Mouse (Mus musculus): Measurements from ENCODE around the gene Gm49325.

The Gm49325 gene

GRCm38 (mm10) chr10:77589749-77590148, 16.2 kb upstream of the Gm49325 start:
- no peak for DNase-seq

GRCm38 (mm10) chr10:77590812-77591211, 15.2 kb upstream of the Gm49325 start:
- DNase-seq, result peak; percentile 80

GRCm38 (mm10) chr10:77591546-77591945, 14.5 kb upstream of the Gm49325 start:
- DNase-seq, result no peak

- no peak for DNase-seq
Measured at GRCm38 (mm10) chr10:77596060-77596459, 9.9 kb upstream of the Gm49325 start.

GRCm38 (mm10) chr10:77603021-77603420, 3.0 kb upstream of the Gm49325 start:
- DNase-seq, result no peak

- no peak for DNase-seq
Measured at GRCm38 (mm10) chr10:77604111-77604510, 1.9 kb upstream of the Gm49325 start.

- DNase-seq, result no peak
Measured at GRCm38 (mm10) chr10:77604958-77605357, 1.0 kb upstream of the Gm49325 start.

GRCm38 (mm10) chr10:77605368-77605767, 629 bp upstream of the Gm49325 start:
- DNase-seq, result peak; percentile 47

- DNase-seq, result peak; percentile 42
Measured at GRCm38 (mm10) chr10:77606855-77607254, 858 bp downstream of the Gm49325 start.

GRCm38 (mm10) chr10:77607441-77607840, 1.4 kb downstream of the Gm49325 start:
- DNase-seq, result no peak

GRCm38 (mm10) chr10:77608589-77608988, 2.6 kb downstream of the Gm49325 start:
- no peak for DNase-seq

- no peak for DNase-seq
Measured at GRCm38 (mm10) chr10:77610221-77610961, 4.4 kb downstream of the Gm49325 start.

- no peak for DNase-seq
Measured at GRCm38 (mm10) chr10:77613409-77613808, 7.4 kb downstream of the Gm49325 start.

GRCm38 (mm10) chr10:77615647-77616046, 9.7 kb downstream of the Gm49325 start:
- DNase-seq, result no peak

GRCm38 (mm10) chr10:77616166-77616565, 10.2 kb downstream of the Gm49325 start:
- no peak for DNase-seq

- DNase-seq, result no peak
Measured at GRCm38 (mm10) chr10:77616926-77617325, 10.9 kb downstream of the Gm49325 start.

- no peak for DNase-seq
Measured at GRCm38 (mm10) chr10:77621546-77621945, 15.5 kb downstream of the Gm49325 start.

GRCm38 (mm10) chr10:77622055-77622988, 16.3 kb downstream of the Gm49325 start, which contains the start of gene Ube2g2:
Gene Ube2g2, plus strand, starts transcription at chr10:77622275.
- peak; percentile 96 for DNase-seq

- no peak for DNase-seq
Measured at GRCm38 (mm10) chr10:77623069-77623492, 17.1 kb downstream of the Gm49325 start.

GRCm38 (mm10) chr10:77623639-77624400, 17.8 kb downstream of the Gm49325 start:
- DNase-seq, result no peak

GRCm38 (mm10) chr10:77624570-77624995, 18.6 kb downstream of the Gm49325 start:
- DNase-seq, result no peak

- no peak for DNase-seq
Measured at GRCm38 (mm10) chr10:77626036-77626435, 20.0 kb downstream of the Gm49325 start.

- no peak for DNase-seq
Measured at GRCm38 (mm10) chr10:77626591-77626990, 20.6 kb downstream of the Gm49325 start.
